Mouse (Mus musculus) liver, embryonic 14.5 days (tissue): ENCODE measurements around the gene Fam172a.

Experiments used
- CTCF ChIP-seq: IDR thresholded peaks from 2 replicates; pipeline ENCODE4 v1.5.1; 2016; ENCODE audit warnings: antibody characterized with exemption, low read depth, control low read depth
- EP300 ChIP-seq: IDR thresholded peaks from 2 replicates; pipeline ENCODE4 v1.6.1; 2016; ENCODE audit warnings: antibody characterized with exemption, low read depth

DNA sequence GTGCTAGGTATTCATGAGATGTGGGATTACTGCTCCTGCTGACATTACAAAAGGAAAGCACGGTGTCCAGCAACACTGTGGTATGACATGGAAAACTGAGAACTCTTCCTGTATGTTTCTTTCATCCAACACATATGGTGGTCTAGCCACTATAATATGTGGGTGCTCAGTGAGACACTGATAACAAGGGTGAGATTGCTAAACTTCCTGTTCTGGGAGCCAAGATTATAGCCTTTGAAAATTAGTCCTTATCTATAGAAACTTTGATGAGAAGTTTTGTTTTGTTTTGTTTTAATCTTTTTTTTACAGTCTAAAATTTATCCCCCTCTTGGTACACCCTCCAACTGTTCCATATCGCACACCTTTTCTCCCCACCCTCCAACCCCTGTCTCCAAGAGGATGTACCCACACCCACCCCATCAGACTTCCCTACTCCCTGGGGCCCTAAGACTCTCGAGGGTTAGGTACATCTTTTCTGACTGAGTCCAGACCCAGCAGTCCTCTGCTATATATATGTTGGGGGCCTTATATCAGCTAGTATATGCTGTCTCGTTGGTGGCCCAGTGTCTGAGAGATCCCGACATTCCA lies 397.1 kb downstream of the Fam172a start:
- no peak for TF ChIP-seq EP300
- TF ChIP-seq CTCF: no peak
